Comparison of ENCODE assay signal across 22 mouse cellular contexts in the genomic region with DNA sequence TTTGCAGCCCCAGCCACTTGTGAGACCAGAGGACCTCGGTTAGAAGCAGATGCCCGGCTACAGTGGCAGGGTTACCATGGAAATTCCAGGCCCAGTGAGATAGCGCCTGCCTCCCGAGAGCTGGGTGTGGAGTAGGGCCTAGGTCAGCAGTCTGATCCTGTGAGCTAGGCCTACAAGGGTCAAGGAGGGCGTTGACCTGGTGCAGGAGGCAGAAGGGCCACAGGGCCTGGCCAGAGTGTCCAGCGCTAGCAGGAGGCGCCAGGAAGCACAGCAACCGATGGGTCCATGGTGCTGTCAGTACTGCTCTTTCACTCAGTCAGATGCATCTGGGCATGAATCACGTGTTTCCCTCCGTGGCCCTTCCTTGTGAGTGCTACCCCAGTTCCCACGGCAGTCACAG. TPM values are rescaled to one million over a fixed set of nuclear protein-coding genes. Genes with fewer than 3 reads are reported as not detected.
DNase-seq lines count a peak whose midpoint lies in the region; ATAC-seq lines count a peak whose summit lies in the region.
"Had no signal": no experiment of that assay in that cellular context is flagged by ENCODE, and none has a peak within 500 bp of the region (broad histone marks: within the 10 kb centered on the region; RNA-seq: fewer than 3 reads in every experiment).

No protein-coding gene starts in this region.

- no peaks in the 10 kb centered on the region for H3K9me3 ChIP-seq in embryonic facial prominence, embryonic 12.5 days
- no peaks in the 10 kb centered on the region for H3K9me3 ChIP-seq in embryonic facial prominence, embryonic 10.5 days
- H3K9me3 ChIP-seq in midbrain, embryonic 11.5 days (ENCODE audit: control insufficient read depth, low read length), result no peaks in the 10 kb centered on the region
- no peaks in the 10 kb centered on the region for H3K9me3 ChIP-seq in midbrain, embryonic 16.5 days (replicated peaks; ENCODE audit: control insufficient read depth, low read length, poor library complexity, severe bottlenecking)
- H3K9me3 ChIP-seq: forebrain, embryonic 13.5 days; forebrain, embryonic 15.5 days; G1E had no signal

- no peak overlapping the region for H3K9ac ChIP-seq in embryonic facial prominence, embryonic 12.5 days
- no peak overlapping the region for H3K9ac ChIP-seq in midbrain, embryonic 11.5 days (ENCODE audit: low read length)
- H3K9ac ChIP-seq in midbrain, embryonic 16.5 days (ENCODE audit: low read depth, low read length), result no peak overlapping the region
- H3K9ac ChIP-seq: forebrain, embryonic 13.5 days; forebrain, embryonic 15.5 days; forebrain, postnatal 0 days had no signal

- no peaks in the 10 kb centered on the region for H3K27me3 ChIP-seq in embryonic facial prominence, embryonic 12.5 days
- H3K27me3 ChIP-seq in embryonic facial prominence, embryonic 10.5 days (replicated peaks; ENCODE audit: low read depth, poor library complexity, severe bottlenecking), result no peaks in the 10 kb centered on the region
- H3K27me3 ChIP-seq in midbrain, embryonic 11.5 days (ENCODE audit: control insufficient read depth, insufficient read depth, low read length), result no peaks in the 10 kb centered on the region
- H3K27me3 ChIP-seq in midbrain, embryonic 16.5 days (ENCODE audit: control insufficient read depth, insufficient read depth, low read depth, low read length), result no peaks in the 10 kb centered on the region
- H3K27me3 ChIP-seq: CH12.LX; forebrain, embryonic 13.5 days; forebrain, embryonic 15.5 days; Patski had no signal

- no peak overlapping the region for H3K27ac ChIP-seq in embryonic facial prominence, embryonic 12.5 days
- no peak overlapping the region for H3K27ac ChIP-seq in embryonic facial prominence, embryonic 10.5 days (replicated peaks)
- no peak overlapping the region for H3K27ac ChIP-seq in midbrain, embryonic 11.5 days (ENCODE audit: low read depth, low read length)
- no peak overlapping the region for H3K27ac ChIP-seq in midbrain, embryonic 16.5 days (ENCODE audit: low read length)
- H3K27ac ChIP-seq: forebrain, embryonic 13.5 days; forebrain, embryonic 15.5 days had no signal

- peaks cover 13% of the 10 kb centered on the region for H3K4me1 ChIP-seq in embryonic facial prominence, embryonic 12.5 days
- peaks cover 25% of the 10 kb centered on the region for H3K4me1 ChIP-seq in embryonic facial prominence, embryonic 10.5 days
- H3K4me1 ChIP-seq in midbrain, embryonic 11.5 days (ENCODE audit: control insufficient read depth, insufficient read depth, low read length), result no peaks in the 10 kb centered on the region
- no peaks in the 10 kb centered on the region for H3K4me1 ChIP-seq in midbrain, embryonic 16.5 days (ENCODE audit: control insufficient read depth, insufficient read depth, low read length)
- H3K4me1 ChIP-seq: forebrain, embryonic 13.5 days; forebrain, embryonic 15.5 days had no signal

- no peak overlapping the region for H3K4me3 ChIP-seq in embryonic facial prominence, embryonic 12.5 days
- H3K4me3 ChIP-seq in embryonic facial prominence, embryonic 10.5 days, result no peak overlapping the region
- H3K4me3 ChIP-seq in midbrain, embryonic 11.5 days (ENCODE audit: low read depth, low read length), result no peak overlapping the region
- no peak overlapping the region for H3K4me3 ChIP-seq in midbrain, embryonic 16.5 days (ENCODE audit: low read depth, low read length)
- H3K4me3 ChIP-seq: forebrain, embryonic 13.5 days; forebrain, embryonic 15.5 days had no signal

- DNase-seq in embryonic facial prominence, embryonic 10.5 days (ENCODE audit: low spot score), result no peak
- DNase-seq in midbrain, embryonic 11.5 days (ENCODE audit: low spot score, missing footprints), result peak; percentile 62
- DNase-seq in heart, adult 11 months, result no peak
- DNase-seq: adrenal gland, adult 8-10 months; adrenal gland, postnatal 14 days; adrenal gland, postnatal 36 days; B cell, adult 2 months; cerebellum, adult 11-12 months; cerebellum, adult 2 months; cerebellum, adult 9-10 months; cerebellum, postnatal 10 days; cerebellum, postnatal 25 days; forebrain, postnatal 0 days had no signal

- WGBS in embryonic facial prominence, embryonic 12.5 days, result 87% methylated on average over 11 of the region's 11 CpGs
- WGBS in embryonic facial prominence, embryonic 10.5 days, result 81% methylated on average over 11 of the region's 11 CpGs
- 80% methylated on average over 11 of the region's 11 CpGs for WGBS in midbrain, embryonic 11.5 days
- WGBS in midbrain, embryonic 16.5 days, result 80% methylated on average over 11 of the region's 11 CpGs

- H3K4me2 ChIP-seq in embryonic facial prominence, embryonic 12.5 days (replicated peaks), result no peak overlapping the region
- H3K4me2 ChIP-seq in midbrain, embryonic 11.5 days, result no peak overlapping the region
- no peak overlapping the region for H3K4me2 ChIP-seq in midbrain, embryonic 16.5 days (ENCODE audit: low read length)
- H3K4me2 ChIP-seq: forebrain, embryonic 13.5 days; forebrain, embryonic 15.5 days had no signal

- H3K36me3 ChIP-seq in embryonic facial prominence, embryonic 12.5 days, result peaks cover 89% of the 10 kb centered on the region
- peaks cover 100% of the 10 kb centered on the region for H3K36me3 ChIP-seq in embryonic facial prominence, embryonic 10.5 days (replicated peaks)
- H3K36me3 ChIP-seq in midbrain, embryonic 11.5 days (ENCODE audit: control insufficient read depth, insufficient read depth, low read length), result peaks cover 21% of the 10 kb centered on the region
- H3K36me3 ChIP-seq in midbrain, embryonic 16.5 days (ENCODE audit: control insufficient read depth, insufficient read depth, low read length), result peaks cover 12% of the 10 kb centered on the region

- ATAC-seq in embryonic facial prominence, embryonic 12.5 days (ENCODE audit: insufficient number of reproducible peaks, insufficient read depth, low FRiP score, low TSS enrichment), result 0 out of 2 replicates have a peak, but pooled peaks have one; percentile 2
- ATAC-seq in midbrain, embryonic 11.5 days (ENCODE audit: low FRiP score), result no peak
- no peak for ATAC-seq in midbrain, embryonic 16.5 days
- ATAC-seq: activated CD4-positive, CD25-positive, alpha-beta regulatory T cell, adult 4 months; CD4-positive, CD25-positive, alpha-beta regulatory T cell, adult 4 months; forebrain, embryonic 13.5 days; forebrain, embryonic 15.5 days; forebrain, postnatal 0 days; Patski had no signal

RNA-seq across cellular contexts. Expression of a gene that starts 19.8 kb away (rescaled TPM):
- polyA plus RNA-seq in embryonic facial prominence, embryonic 12.5 days (2016; fragmentation: Nextera tagmentation; extraction: Ambion mirVana), result 10.5 and 11.7 TPM in 2 replicates
- polyA plus RNA-seq in embryonic facial prominence, embryonic 10.5 days (2016; fragmentation: Nextera tagmentation; extraction: Ambion mirVana), result 6.3 and 7.6 TPM in 2 replicates
- 8.0 and 10.7 TPM in 2 replicates for polyA plus RNA-seq in midbrain, embryonic 11.5 days (2014; fragmentation: Nextera tagmentation; extraction: Ambion mirVana)
- polyA plus RNA-seq in midbrain, embryonic 16.5 days (2015; fragmentation: Nextera tagmentation; extraction: Ambion mirVana), result 14.1 and 15.2 TPM in 2 replicates
- polyA plus RNA-seq: G1E had no signal

RNA-seq across cellular contexts. Expression of a gene that starts 20.8 kb away (rescaled TPM):
- 47.5 and 48.5 TPM in 2 replicates for polyA plus RNA-seq in embryonic facial prominence, embryonic 12.5 days (2016; fragmentation: Nextera tagmentation; extraction: Ambion mirVana)
- 43.3 and 45.3 TPM in 2 replicates for polyA plus RNA-seq in embryonic facial prominence, embryonic 10.5 days (2016; fragmentation: Nextera tagmentation; extraction: Ambion mirVana)
- polyA plus RNA-seq in midbrain, embryonic 11.5 days (2014; fragmentation: Nextera tagmentation; extraction: Ambion mirVana), result 24.9 and 29.4 TPM in 2 replicates
- 35.9 and 38.3 TPM in 2 replicates for polyA plus RNA-seq in midbrain, embryonic 16.5 days (2015; fragmentation: Nextera tagmentation; extraction: Ambion mirVana)
